Mouse (Mus musculus) MEL (cell line): ENCODE results near the gene Noxa1. TPM values are rescaled to one million over a fixed set of nuclear protein-coding genes. Genes with fewer than 3 reads are reported as not detected.

Source experiments
- DNase-seq: peaks from one replicate; pipeline ENCODE4 v3.0.0; 2011; ENCODE audit warnings: low read depth, low spot score
- H3K27ac ChIP-seq: 2 replicates; pipeline ENCODE4 v1.5.1; 2012; ENCODE audit warnings: low read depth, mild to moderate bottlenecking, control low read depth, low read length, moderate library complexity; ENCODE audit not compliant: control insufficient read depth
- H3K27me3 ChIP-seq, 2 experiments: fragments of 150-350 bp in 1 of 2; sonication (generic) in 1 of 2; 2 replicates each; pipeline ENCODE4 v1.6.1; 2012; ENCODE audit warnings: low read length in 2 of 2, mild to moderate bottlenecking in 2 of 2, improper control_type of control experiment in 1 of 2, moderate library complexity in 1 of 2; ENCODE audit not compliant: insufficient read depth in 2 of 2, control insufficient read depth in 1 of 2
- H3K36me3 ChIP-seq, 2 experiments: 2 replicates each; pipeline ENCODE4 v1.6.1; 2012 to 2014; ENCODE audit warnings: low read length in 2 of 2, improper control_type of control experiment in 1 of 2, inconsistent platforms in 1 of 2, mild to moderate bottlenecking in 1 of 2; ENCODE audit not compliant: insufficient read depth in 2 of 2, control insufficient read depth in 1 of 2
- H3K4me1 ChIP-seq, 2 experiments: fragments of 150-350 bp in 1 of 2; sonication (generic) in 1 of 2; 2 replicates each; pipeline ENCODE4 v1.6.1; 2012; ENCODE audit warnings: low read length in 2 of 2, improper control_type of control experiment in 1 of 2, mild to moderate bottlenecking in 1 of 2; ENCODE audit not compliant: insufficient read depth in 2 of 2, control insufficient read depth in 1 of 2
- H3K4me3 ChIP-seq, 2 experiments: fragments of 150-350 bp in 1 of 2; sonication (generic) in 1 of 2; 2 replicates each; pipeline ENCODE4 v1.5.1; 2012; ENCODE audit warnings: low read depth in 2 of 2, low read length in 2 of 2, mild to moderate bottlenecking in 2 of 2, moderate library complexity in 2 of 2, control low read depth in 1 of 2, improper control_type of control experiment in 1 of 2; ENCODE audit not compliant: control insufficient read depth in 1 of 2, insufficient read depth in 1 of 2
- H3K79me2 ChIP-seq: 2 replicates; pipeline ENCODE4 v1.6.1; 2012; ENCODE audit warnings: mild to moderate bottlenecking, low read length, moderate library complexity; ENCODE audit not compliant: control insufficient read depth, poor library complexity, insufficient read depth
- H3K9ac ChIP-seq: 2 replicates; pipeline ENCODE4 v1.6.1; 2012; ENCODE audit warnings: low read depth, mild to moderate bottlenecking, control low read depth, low read length, moderate library complexity; ENCODE audit not compliant: control insufficient read depth, poor library complexity, severe bottlenecking
- H3K9me3 ChIP-seq: fragments of 150-350 bp; sonication (generic); replicated peaks from 2 replicates; pipeline ENCODE4 v1.6.1; 2012; ENCODE audit warnings: mild to moderate bottlenecking, low read length, improper control_type of control experiment, moderate library complexity; ENCODE audit not compliant: insufficient read depth
- CHD2 ChIP-seq: IDR thresholded peaks from 2 replicates; pipeline ENCODE4 v1.6.1; 2011; ENCODE audit warnings: low read length, improper control_type of control experiment
- E2F4 ChIP-seq: IDR thresholded peaks from 2 replicates; pipeline ENCODE4 v1.6.1; 2011; ENCODE audit warnings: low read depth, low read length, improper control_type of control experiment, borderline replicate concordance
- ETS1 ChIP-seq: IDR thresholded peaks from 2 replicates; pipeline ENCODE4 v1.6.1; 2012; ENCODE audit warnings: low read depth, mild to moderate bottlenecking, inconsistent platforms, low read length, improper control_type of control experiment, moderate library complexity
- GATA1 ChIP-seq: IDR thresholded peaks from 2 replicates; pipeline ENCODE4 v1.6.1; 2011; ENCODE audit warnings: low read depth, low read length, improper control_type of control experiment
- KAT2A ChIP-seq: conservative IDR thresholded peaks from 2 replicates; pipeline ENCODE4 v1.6.1; 2012; ENCODE audit warnings: low read depth, low read length, improper control_type of control experiment, inconsistent platforms
- MAZ ChIP-seq: IDR thresholded peaks from 2 replicates; pipeline ENCODE4 v1.6.1; 2012; ENCODE audit warnings: low read depth, mild to moderate bottlenecking, inconsistent platforms, low read length, improper control_type of control experiment
- MEF2A ChIP-seq: IDR thresholded peaks from 2 replicates; pipeline ENCODE4 v1.6.1; 2014; ENCODE audit warnings: low read depth, mild to moderate bottlenecking, inconsistent platforms, low read length, improper control_type of control experiment; ENCODE audit not compliant: poor library complexity, insufficient replicate concordance, severe bottlenecking; ENCODE audit errors: extremely low read depth
- MYB ChIP-seq: IDR thresholded peaks from 2 replicates; pipeline ENCODE4 v1.6.1; 2011; ENCODE audit warnings: mild to moderate bottlenecking, low read depth, low read length, improper control_type of control experiment
- MYC ChIP-seq: IDR thresholded peaks from 2 replicates; pipeline ENCODE4 v1.6.1; 2011; ENCODE audit warnings: low read depth, mild to moderate bottlenecking, low read length, improper control_type of control experiment, moderate library complexity
- NELFE ChIP-seq: IDR thresholded peaks from 2 replicates; pipeline ENCODE4 v1.6.1; 2011; ENCODE audit warnings: low read depth, low read length, improper control_type of control experiment
- POLR2A ChIP-seq, 2 experiments: IDR thresholded peaks; 2 replicates each; pipeline ENCODE4 v1.6.1; 2011 to 2012; ENCODE audit warnings: low read length in 2 of 2, mild to moderate bottlenecking in 2 of 2, control low read depth in 1 of 2, improper control_type of control experiment in 1 of 2, low read depth in 1 of 2, moderate library complexity in 1 of 2; ENCODE audit not compliant: control insufficient read depth in 1 of 2, insufficient read depth in 1 of 2, poor library complexity in 1 of 2
- POLR2AphosphoS2 ChIP-seq: IDR thresholded peaks from 2 replicates; pipeline ENCODE4 v1.6.1; 2011; ENCODE audit warnings: low read length, improper control_type of control experiment
- POLR2AphosphoS5 ChIP-seq: IDR thresholded peaks from 2 replicates; pipeline ENCODE4 v1.6.1; 2012; ENCODE audit warnings: low read depth, borderline replicate concordance, mild to moderate bottlenecking, inconsistent platforms, low read length, moderate library complexity, mixed read lengths
- RAD21 ChIP-seq: IDR thresholded peaks from 2 replicates; pipeline ENCODE4 v1.6.1; 2011; ENCODE audit warnings: mild to moderate bottlenecking, low read depth, low read length, improper control_type of control experiment
- RCOR1 ChIP-seq: IDR thresholded peaks from 2 replicates; pipeline ENCODE4 v1.6.1; 2012; ENCODE audit warnings: low read depth, mild to moderate bottlenecking, inconsistent platforms, low read length, improper control_type of control experiment
- SMC3 ChIP-seq: IDR thresholded peaks from 2 replicates; pipeline ENCODE4 v1.6.1; 2011; ENCODE audit warnings: low read depth, low read length, improper control_type of control experiment
- TCF12 ChIP-seq: IDR thresholded peaks from 2 replicates; pipeline ENCODE4 v1.6.1; 2014; ENCODE audit warnings: low read depth, mild to moderate bottlenecking, inconsistent platforms, low read length, improper control_type of control experiment, moderate library complexity
- USF1 ChIP-seq: IDR thresholded peaks from 2 replicates; pipeline ENCODE4 v1.6.1; 2014; ENCODE audit warnings: low read depth, mild to moderate bottlenecking, inconsistent platforms, low read length, improper control_type of control experiment, moderate library complexity
- USF2 ChIP-seq, 2 experiments: IDR thresholded peaks; 2 replicates each; pipeline ENCODE4 v1.6.1; 2011 to 2012; ENCODE audit warnings: improper control_type of control experiment in 2 of 2, low read length in 2 of 2, borderline replicate concordance in 1 of 2, inconsistent platforms in 1 of 2, low read depth in 1 of 2, mild to moderate bottlenecking in 1 of 2; ENCODE audit not compliant: insufficient read depth in 1 of 2
- ZKSCAN1 ChIP-seq: IDR thresholded peaks from 2 replicates; pipeline ENCODE4 v1.6.1; 2012; ENCODE audit warnings: low read depth, mild to moderate bottlenecking, inconsistent platforms, low read length, improper control_type of control experiment, moderate library complexity
- ZMIZ1 ChIP-seq: IDR thresholded peaks from 2 replicates; pipeline ENCODE4 v1.6.1; 2012; ENCODE audit warnings: low read depth, mild to moderate bottlenecking, inconsistent platforms, low read length, improper control_type of control experiment, moderate library complexity
- polyA plus RNA-seq, 2 experiments: library from polyadenylated mRNA; stranded (reverse) in 1 of 2; unstranded in 1 of 2; fragments of >175 nt in 1 of 2; fragments of >200 nt in 1 of 2; gene quantifications; 2 replicates each; pipeline versions ENCODE4 v1.2.1 to v1.2.4; 2012; ENCODE audit warnings: low replicate concordance in 2 of 2, low read depth in 1 of 2; ENCODE audit not compliant: insufficient read length in 2 of 2, insufficient read depth in 1 of 2, missing spikeins in 1 of 2
- total RNA-seq: library from RNA; depleted of rRNA; stranded (reverse); fragments of 300-350 nt; gene quantifications from 2 replicates; pipeline ENCODE4 v1.2.3, GENCODE M21; 2012

Noxa1 gene
- total and polyA plus RNA-seq, 3 experiments, result 0.08 to 0.10 TPM; not detected in 1

DNA sequence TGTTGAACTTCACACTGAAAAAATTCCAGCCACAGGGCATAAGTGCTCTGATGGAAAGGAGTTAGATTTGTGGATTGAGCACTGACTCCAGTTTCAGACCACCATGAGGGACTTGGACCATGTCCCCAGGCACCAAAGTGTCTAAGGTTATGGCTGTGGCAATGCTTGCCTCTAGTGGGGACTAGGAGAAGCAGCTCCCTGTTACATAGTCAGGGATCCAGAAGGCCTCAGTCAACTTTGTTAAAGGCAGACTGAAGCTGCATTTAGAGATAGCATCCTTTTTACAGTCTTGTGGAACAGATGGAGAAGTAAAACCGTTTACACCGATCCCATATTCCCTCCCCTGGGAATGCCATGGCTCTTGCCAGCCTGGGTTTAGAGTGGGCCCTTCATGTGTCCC is 9.2 kb upstream of the Noxa1 start:
- Histone ChIP-seq H3K27me3 (no peaks in the 10 kb centered on the region), H3K4me3 (no peak overlapping the region), H3K9me3 (no peaks in the 10 kb centered on the region), H3K36me3 (peaks cover 0 to 30% of the 10 kb centered on the region in 2 experiments; a peak in 2 of 4 replicates), H3K9ac (no peak overlapping the region), H3K27ac (no peak overlapping the region), H3K4me1 (peaks cover 20 to 28% of the 10 kb centered on the region in 2 experiments), H3K79me2 (no peaks in the 10 kb centered on the region)
- no peak for TF ChIP-seq POLR2AphosphoS5
- no peak for TF ChIP-seq GATA1
- TF ChIP-seq RAD21, result no peak
- TF ChIP-seq TCF12, result no peak
- no peak for TF ChIP-seq KAT2A
- no peak for TF ChIP-seq MYC
- TF ChIP-seq MAZ, result no peak
- TF ChIP-seq ZMIZ1, result no peak
- no peak for TF ChIP-seq MEF2A
- no peak for TF ChIP-seq E2F4
- TF ChIP-seq POLR2AphosphoS2, result no peak
- no peak for TF ChIP-seq USF1
- no peak for TF ChIP-seq MYB
- no peak for TF ChIP-seq ZKSCAN1
- TF ChIP-seq SMC3, result no peak
- no peak for TF ChIP-seq CHD2
- no peak for TF ChIP-seq POLR2A (IDR thresholded peaks at IDR 0.05; ENCODE audit: control insufficient read depth in 1 of 2, insufficient read depth in 1 of 2, low read depth in 1 of 2, low read length in 2 of 2, poor library complexity in 1 of 2)
- no peak for TF ChIP-seq USF2 (IDR thresholded peaks at IDR 0.05; ENCODE audit: borderline replicate concordance in 1 of 2, insufficient read depth in 1 of 2, low read depth in 1 of 2, low read length in 2 of 2)
- no peak for DNase-seq

- no peak overlapping the region for H3K4me3 ChIP-seq
- H3K36me3 ChIP-seq, result peaks cover 0 to 25% of the 10 kb centered on the region in 2 experiments; a peak in 2 of 4 replicates
- no peaks in the 10 kb centered on the region for H3K9me3 ChIP-seq
- no peak overlapping the region for H3K9ac ChIP-seq
- no peaks in the 10 kb centered on the region for H3K79me2 ChIP-seq
- no peak overlapping the region for H3K27ac ChIP-seq
- peaks cover 17 to 25% of the 10 kb centered on the region in 2 experiments; a peak in 3 of 4 replicates for H3K4me1 ChIP-seq
- TF ChIP-seq NELFE (no peak), ZMIZ1 (no peak), MAZ (no peak), RAD21 (no peak), POLR2AphosphoS5 (no peak), ETS1 (no peak), RCOR1 (no peak)
- peak; percentile 37 for DNase-seq
- H3K27me3 ChIP-seq, result no peaks in the 10 kb centered on the region
Measured at GRCm38 (mm10) chr2:25099703-25100102, 4.8 kb upstream of the Noxa1 start.
